Mouse (Mus musculus): ENCODE results near the gene Prdm11. TPM values are rescaled to one million over a fixed set of nuclear protein-coding genes. Genes with fewer than 3 reads are reported as not detected.

The Prdm11 gene
- total RNA-seq, 1 experiment from 2014 or later = 40.8 TPM

GRCm38 (mm10) chr2:92924677-92925259 is 121.2 kb downstream of the Prdm11 start:
- DNase-seq = no peak

GRCm38 (mm10) chr2:92920709-92921108 is 125.3 kb downstream of the Prdm11 start:
- no peak for DNase-seq

- DNase-seq = no peak
Observed at GRCm38 (mm10) chr2:92917405-92918142, 128.4 kb downstream of the Prdm11 start.

GRCm38 (mm10) chr2:92915659-92916631 is 130.0 kb downstream of the Prdm11 start:
- DNase-seq = no peak

Other genes with a start within 250 kb of the Prdm11 start
- gene Syt13, start 131.1 kb downstream of the Prdm11 start, total RNA-seq (2021) = 1.0 and 1.6 TPM in 2 replicates
- gene Trp53i11, start 141.4 kb upstream of the Prdm11 start, total RNA-seq (2021) = 70.9 and 86.9 TPM in 2 replicates